In genomic region chr5:120465062-120465461, GRCm38 (mm10) we compare ENCODE assay signal across 10 mouse cellular contexts. TPM values are rescaled to one million over a fixed set of nuclear protein-coding genes. Genes with fewer than 3 reads are reported as not detected.
DNase-seq lines count a peak whose midpoint lies in the region; ATAC-seq and TF ChIP-seq lines count a peak whose summit lies in the region.
"Had no signal": no experiment of that assay in that cellular context is flagged by ENCODE, and none has a peak within 500 bp of the region (broad histone marks: within the 10 kb centered on the region; RNA-seq: fewer than 3 reads in every experiment).

No protein-coding gene starts in this region.

- no peaks in the 10 kb centered on the region for H3K36me3 ChIP-seq in kidney, adult 2 months (ENCODE audit: control insufficient read depth, insufficient read depth, low read length)
- H3K36me3 ChIP-seq in E14TG2a.4 (ENCODE audit: insufficient read depth, low read length), result no peaks in the 10 kb centered on the region
- H3K36me3 ChIP-seq: embryonic facial prominence, embryonic 13.5 days had no signal

- peaks cover 4% of the 10 kb centered on the region; the same call in 1 of the 2 replicates for H3K4me1 ChIP-seq in kidney, adult 2 months (ENCODE audit: control insufficient read depth, insufficient read depth, low read length)
- H3K4me1 ChIP-seq in E14TG2a.4 (replicated peaks; ENCODE audit: low read depth, low read length), result peaks cover 9% of the 10 kb centered on the region; the same call in 1 of the 2 replicates
- H3K4me1 ChIP-seq: embryonic facial prominence, embryonic 13.5 days had no signal

- WGBS in kidney, adult 2 months, result 43% methylated on average over 5 of the region's 5 CpGs

- no peaks in the 10 kb centered on the region; the same call in 1 of the 2 replicates for H3K27me3 ChIP-seq in kidney, adult 2 months (replicated peaks; ENCODE audit: control insufficient read depth, insufficient read depth, low read length)
- H3K27me3 ChIP-seq in E14TG2a.4 (ENCODE audit: insufficient read depth, low read length), result peaks cover 39% of the 10 kb centered on the region

- peak; percentile 43 for DNase-seq in kidney, adult 2 months
- DNase-seq in kidney, adult 11 months, result no peak
- DNase-seq in brain, embryonic 14.5 days (ENCODE audit: low read depth), result no peak
- peak; percentile 29 for DNase-seq in spleen, adult 12 weeks (ENCODE audit: low spot score)
- DNase-seq in layer of hippocampus, postnatal 14 days (ENCODE audit: low spot score in 2 of 2), result no peak
- no peak for DNase-seq in left cerebral cortex, postnatal 36 days (ENCODE audit: low spot score in 2 of 2)

- no peaks in the 10 kb centered on the region for H3K9me3 ChIP-seq in E14TG2a.4 (ENCODE audit: low read length)

- intact Hi-C loops in left cerebral cortex, postnatal 36 days (cut with DNase I), result no loop called here

- H3K4me3 ChIP-seq in kidney, adult 2 months (ENCODE audit: insufficient read depth, low read depth, low read length), result no peak overlapping the region
- H3K4me3 ChIP-seq in E14TG2a.4 (replicated peaks; ENCODE audit: low read length), result no peak overlapping the region
- H3K4me3 ChIP-seq: embryonic facial prominence, embryonic 13.5 days had no signal

- ATAC-seq in inflammation-experienced regulatory T-cells, adult 6 months, result no peak

- no peak overlapping the region for H3K27ac ChIP-seq in kidney, adult 2 months (ENCODE audit: insufficient read depth, low read depth, low read length)
- H3K27ac ChIP-seq: embryonic facial prominence, embryonic 13.5 days had no signal

- TF ChIP-seq CTCF in kidney, adult 2 months (conservative IDR thresholded peaks at IDR 0.05; ENCODE audit: insufficient read depth, insufficient read length, low read depth, low read length), result peak; percentile 52
- TF ChIP-seq CTCF in E14TG2a.4 (conservative IDR thresholded peaks at IDR 0.05; ENCODE audit: low read length), result peak; percentile 99
- TF ChIP-seq CTCF in brain, embryonic 14.5 days (IDR thresholded peaks at IDR 0.05; ENCODE audit: borderline replicate concordance, extremely low read depth, insufficient read depth, insufficient read length), result peak; percentile 67

- no peak for TF ChIP-seq POLR2A in kidney, adult 2 months (IDR thresholded peaks at IDR 0.05; ENCODE audit: low read depth, low read length)
- no peak for TF ChIP-seq POLR2A in brain, embryonic 14.5 days (IDR thresholded peaks at IDR 0.05; ENCODE audit: borderline replicate concordance, extremely low read depth, insufficient read depth, insufficient read length, poor library complexity, severe bottlenecking)

RNA-seq across cellular contexts. Expression of gene Sdsl, which starts 7.5 kb away (rescaled TPM):
- 9.9 and 10.0 TPM in 2 replicates for polyA plus RNA-seq in kidney, adult 2 months (2012; rRNA removed)
- polyA plus RNA-seq in brain, embryonic 14.5 days (2012; rRNA removed), result 8.6 and 8.9 TPM in 2 replicates
- polyA plus RNA-seq in inflammation-experienced regulatory T-cells, adult 6 months (2017; shearing (Covaris generic)), result not detected
- total RNA-seq in layer of hippocampus, postnatal 14 days (2021), result 1 to 10 TPM; 7.1 to 8.7 TPM
- total RNA-seq in left cerebral cortex, postnatal 36 days (2021), result 1 to 10 TPM; 5.5 to 5.7 TPM

RNA-seq across cellular contexts. Expression of gene Sds, which starts 11.3 kb away (rescaled TPM):
- not detected in 2 replicates for polyA plus RNA-seq in kidney, adult 2 months (2012; rRNA removed)
- not detected in 2 replicates for polyA plus RNA-seq in brain, embryonic 14.5 days (2012; rRNA removed)
- polyA plus RNA-seq in inflammation-experienced regulatory T-cells, adult 6 months (2017; shearing (Covaris generic)), result not detected
- not detected for total RNA-seq in layer of hippocampus, postnatal 14 days (2021)
- total RNA-seq in left cerebral cortex, postnatal 36 days (2021), result not detected
- polyA plus RNA-seq: embryonic facial prominence, embryonic 13.5 days; limb, embryonic 11.5 days had no signal

RNA-seq across cellular contexts. Expression of gene Lhx5, which starts 33.6 kb away (rescaled TPM):
- not detected in 2 replicates for polyA plus RNA-seq in kidney, adult 2 months (2012; rRNA removed)
- polyA plus RNA-seq in brain, embryonic 14.5 days (2012; rRNA removed), result 9.3 and 30.0 TPM in 2 replicates
- not detected for polyA plus RNA-seq in inflammation-experienced regulatory T-cells, adult 6 months (2017; shearing (Covaris generic))
- under 1 TPM; 0.32 to 0.41 TPM for total RNA-seq in layer of hippocampus, postnatal 14 days (2021)
- total RNA-seq in left cerebral cortex, postnatal 36 days (2021), result not detected
- polyA plus RNA-seq: limb, embryonic 11.5 days had no signal

RNA-seq across cellular contexts. Expression of gene Plbd2, which starts 38.4 kb away (rescaled TPM):
- 48.1 and 49.3 TPM in 2 replicates for polyA plus RNA-seq in kidney, adult 2 months (2012; rRNA removed)
- polyA plus RNA-seq in brain, embryonic 14.5 days (2012; rRNA removed), result 16.8 and 23.2 TPM in 2 replicates
- polyA plus RNA-seq in inflammation-experienced regulatory T-cells, adult 6 months (2017; shearing (Covaris generic)), result 1 to 10 TPM; 3.2 to 5.7 (median 3.5) TPM
- total RNA-seq in layer of hippocampus, postnatal 14 days (2021), result 10 to 100 TPM; 69.9 to 76.1 TPM
- 10 to 100 TPM; 57.2 to 66.1 TPM for total RNA-seq in left cerebral cortex, postnatal 36 days (2021)

RNA-seq across cellular contexts. Expression of gene Slc8b1, which starts 45.9 kb away (rescaled TPM):
- 23.0 and 25.8 TPM in 2 replicates for polyA plus RNA-seq in kidney, adult 2 months (2012; rRNA removed)
- 3.1 and 3.5 TPM in 2 replicates for polyA plus RNA-seq in brain, embryonic 14.5 days (2012; rRNA removed)
- 10 to 100 TPM in 1 of 3 experiments, 1 to 10 TPM in 2; 6.1 to 14.5 (median 7.3) TPM for polyA plus RNA-seq in inflammation-experienced regulatory T-cells, adult 6 months (2017; shearing (Covaris generic))
- 1 to 10 TPM; 7.9 to 8.4 TPM for total RNA-seq in layer of hippocampus, postnatal 14 days (2021)
- 1 to 10 TPM; 4.2 to 8.2 TPM for total RNA-seq in left cerebral cortex, postnatal 36 days (2021)

Comparison
In these comparisons a context has a peak if more than half of its experiments do, and no peak if none do; other contexts are left out.
1. DNase-seq: peak in kidney, adult 2 months (single experiment) and spleen, adult 12 weeks (single experiment); none in kidney, adult 11 months (single experiment), brain, embryonic 14.5 days (single experiment), layer of hippocampus, postnatal 14 days (0 of 2) and left cerebral cortex, postnatal 36 days (0 of 2).
2. Peak in every context shown above with its lines, with median percentiles within 50 percentile points of each other: CTCF ChIP-seq.